Comparison of ENCODE assay signal across 12 mouse cellular contexts in the genomic region with DNA sequence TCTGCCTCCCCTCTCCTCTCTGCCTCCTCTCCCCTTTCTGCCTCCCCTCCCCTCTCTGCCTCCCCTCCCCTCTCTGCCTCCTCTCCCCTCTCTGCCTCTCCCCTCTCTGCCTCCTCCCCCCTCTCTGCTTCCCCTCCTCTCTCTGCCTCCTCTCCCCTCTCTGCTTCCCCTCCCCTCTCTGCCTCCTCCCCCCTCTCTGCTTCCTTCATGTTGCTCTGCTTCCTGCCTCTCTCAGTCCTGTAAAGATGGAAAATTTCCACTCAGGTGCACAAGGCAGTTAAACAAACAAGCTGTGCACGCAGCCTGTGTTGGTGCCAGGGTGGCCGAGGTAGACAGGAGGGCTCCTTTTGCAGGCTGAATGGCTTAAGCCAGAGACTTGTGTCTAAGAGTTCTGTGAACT. TPM values are rescaled to one million over a fixed set of nuclear protein-coding genes. Genes with fewer than 3 reads are reported as not detected.
DNase-seq lines count a peak whose midpoint lies in the region; ATAC-seq lines count a peak whose summit lies in the region.
"Had no signal": no experiment of that assay in that cellular context is flagged by ENCODE, and none has a peak within 500 bp of the region (broad histone marks: within the 10 kb centered on the region; RNA-seq: fewer than 3 reads in every experiment).

No protein-coding gene starts in this region.

- H3K4me1 ChIP-seq in forebrain, embryonic 14.5 days (ENCODE audit: control insufficient read depth, insufficient read depth, low read length): no peaks in the 10 kb centered on the region
- H3K4me1 ChIP-seq in forebrain, embryonic 16.5 days (replicated peaks; ENCODE audit: control insufficient read depth, insufficient read depth, low read length): no peaks in the 10 kb centered on the region
- H3K4me1 ChIP-seq in kidney, embryonic 16.5 days (ENCODE audit: insufficient read depth, low read length): peaks cover 35% of the 10 kb centered on the region
- H3K4me1 ChIP-seq in neural tube, embryonic 15.5 days: 0 out of 2 replicates have a peak, but pooled peaks cover 3% of the 10 kb centered on the region

- H3K36me3 ChIP-seq in forebrain, embryonic 14.5 days (ENCODE audit: control insufficient read depth, insufficient read depth, low read length): no peaks in the 10 kb centered on the region
- H3K36me3 ChIP-seq in forebrain, embryonic 16.5 days (ENCODE audit: control insufficient read depth, insufficient read depth): no peaks in the 10 kb centered on the region
- no peaks in the 10 kb centered on the region for H3K36me3 ChIP-seq in kidney, embryonic 16.5 days (ENCODE audit: insufficient read depth, low read length)
- no peaks in the 10 kb centered on the region for H3K36me3 ChIP-seq in neural tube, embryonic 15.5 days

- no peak overlapping the region for H3K9ac ChIP-seq in forebrain, embryonic 14.5 days (ENCODE audit: low read length)
- H3K9ac ChIP-seq in forebrain, embryonic 16.5 days (replicated peaks; ENCODE audit: low read depth, low read length): no peak overlapping the region
- no peak overlapping the region for H3K9ac ChIP-seq in kidney, embryonic 16.5 days (replicated peaks; ENCODE audit: low read length)
- H3K9ac ChIP-seq in neural tube, embryonic 15.5 days (replicated peaks): no peak overlapping the region

- no peak overlapping the region for H3K4me3 ChIP-seq in forebrain, embryonic 14.5 days (ENCODE audit: low read depth, low read length)
- no peak overlapping the region for H3K4me3 ChIP-seq in forebrain, embryonic 16.5 days (replicated peaks; ENCODE audit: low read length)
- H3K4me3 ChIP-seq in kidney, embryonic 16.5 days (ENCODE audit: low read length): no peak overlapping the region
- no peak overlapping the region for H3K4me3 ChIP-seq in neural tube, embryonic 15.5 days (replicated peaks)

- H3K27me3 ChIP-seq in forebrain, embryonic 14.5 days (replicated peaks; ENCODE audit: control insufficient read depth, insufficient read depth, low read length): no peaks in the 10 kb centered on the region
- no peaks in the 10 kb centered on the region for H3K27me3 ChIP-seq in forebrain, embryonic 16.5 days (replicated peaks; ENCODE audit: control insufficient read depth, insufficient read depth, low read length)
- H3K27me3 ChIP-seq in kidney, embryonic 16.5 days (ENCODE audit: insufficient read depth, low read length): no peaks in the 10 kb centered on the region
- H3K27me3 ChIP-seq in neural tube, embryonic 15.5 days (replicated peaks): no peaks in the 10 kb centered on the region

- no peak for ATAC-seq in forebrain, embryonic 14.5 days
- ATAC-seq in forebrain, embryonic 16.5 days: no peak
- peak; percentile 76 for ATAC-seq in kidney, embryonic 16.5 days (ENCODE audit: low FRiP score, low TSS enrichment)
- no peak for ATAC-seq in neural tube, embryonic 15.5 days (ENCODE audit: low FRiP score)
- ATAC-seq in erythroblast, adult 5-6 weeks (replicated peaks; ENCODE audit: low FRiP score, poor library complexity, severe bottlenecking): no peak

- DNase-seq in forebrain, embryonic 14.5 days (ENCODE audit: low spot score): peak; percentile 33
- DNase-seq in embryo, embryonic 11 days: peak; percentile 32
- DNase-seq in gastrocnemius, postnatal 4 days (ENCODE audit: low spot score in 2 of 2): no peak
- no peak for DNase-seq in T-cell, adult 2 months (ENCODE audit: low spot score)
- DNase-seq: cerebellum, adult 9-11 months had no signal

- H3K27ac ChIP-seq in forebrain, embryonic 14.5 days (ENCODE audit: low read depth, low read length): no peak overlapping the region
- H3K27ac ChIP-seq in forebrain, embryonic 16.5 days (ENCODE audit: low read length): no peak overlapping the region
- peak overlapping the region; percentile 84 for H3K27ac ChIP-seq in kidney, embryonic 16.5 days (ENCODE audit: low read length)
- 0 out of 2 replicates have a peak overlapping the region, but pooled peaks have one; percentile 51 for H3K27ac ChIP-seq in neural tube, embryonic 15.5 days (replicated peaks)

- H3K9me3 ChIP-seq in forebrain, embryonic 14.5 days (replicated peaks; ENCODE audit: control insufficient read depth, low read length): no peaks in the 10 kb centered on the region
- H3K9me3 ChIP-seq in forebrain, embryonic 16.5 days (ENCODE audit: control insufficient read depth, low read length): no peaks in the 10 kb centered on the region
- no peaks in the 10 kb centered on the region for H3K9me3 ChIP-seq in kidney, embryonic 16.5 days (ENCODE audit: low read length)
- no peaks in the 10 kb centered on the region for H3K9me3 ChIP-seq in neural tube, embryonic 15.5 days (replicated peaks)

- WGBS in forebrain, embryonic 14.5 days: 23% methylated on average over 2 of the region's 2 CpGs
- WGBS in forebrain, embryonic 16.5 days: 21% methylated on average over 2 of the region's 2 CpGs
- 5% methylated on average over 2 of the region's 2 CpGs for WGBS in kidney, embryonic 16.5 days
- 19% methylated on average over 2 of the region's 2 CpGs for WGBS in neural tube, embryonic 15.5 days

- H3K4me2 ChIP-seq in forebrain, embryonic 14.5 days (ENCODE audit: low read length): no peak overlapping the region
- no peak overlapping the region for H3K4me2 ChIP-seq in forebrain, embryonic 16.5 days (ENCODE audit: low read length)
- no peak overlapping the region for H3K4me2 ChIP-seq in kidney, embryonic 16.5 days (replicated peaks; ENCODE audit: low read depth, low read length)
- no peak overlapping the region for H3K4me2 ChIP-seq in neural tube, embryonic 15.5 days

RNA-seq across cellular contexts. Expression of a gene that starts 15.8 kb away (rescaled TPM):
- polyA plus RNA-seq in forebrain, embryonic 14.5 days (2014; fragmentation: Nextera tagmentation; extraction: Ambion mirVana): not detected in 2 replicates
- polyA plus RNA-seq in forebrain, embryonic 16.5 days (2015; fragmentation: Nextera tagmentation; extraction: Ambion mirVana): not detected in 2 replicates
- polyA plus RNA-seq in kidney, embryonic 16.5 days (2015; fragmentation: Nextera tagmentation; extraction: Ambion mirVana): 0.18 TPM in 1 of 2 replicates, not detected in the other
- not detected in 2 replicates for polyA plus RNA-seq in neural tube, embryonic 15.5 days (2015; fragmentation: Nextera tagmentation; extraction: Ambion mirVana)
- total RNA-seq in gastrocnemius, postnatal 4 days (2021): not detected
- total RNA-seq in erythroblast, adult 5-6 weeks (2015; ENCODE audit: low replicate concordance): not detected in 2 replicates
- not detected in 2 replicates for total RNA-seq in erythroblast, adult 5-6 weeks (2017; ENCODE audit: low replicate concordance)
- total RNA-seq: gastrocnemius, adult 18-20 months; left cerebral cortex, postnatal 14 days had no signal
- polyA plus RNA-seq: spleen, adult 2 months had no signal

RNA-seq across cellular contexts. Expression of a gene that starts 32.6 kb away (rescaled TPM):
- 2.6 and 3.0 TPM in 2 replicates for polyA plus RNA-seq in forebrain, embryonic 14.5 days (2014; fragmentation: Nextera tagmentation; extraction: Ambion mirVana)
- 2.4 and 3.2 TPM in 2 replicates for polyA plus RNA-seq in forebrain, embryonic 16.5 days (2015; fragmentation: Nextera tagmentation; extraction: Ambion mirVana)
- polyA plus RNA-seq in kidney, embryonic 16.5 days (2015; fragmentation: Nextera tagmentation; extraction: Ambion mirVana): 31.0 and 34.5 TPM in 2 replicates
- polyA plus RNA-seq in neural tube, embryonic 15.5 days (2015; fragmentation: Nextera tagmentation; extraction: Ambion mirVana): 2.3 and 3.4 TPM in 2 replicates
- total RNA-seq in gastrocnemius, postnatal 4 days (2021): 10 to 100 TPM in 1 of 2 experiments, 1 to 10 TPM in 1; 10.0 to 10.9 TPM
- 28.4 and 32.3 TPM in 2 replicates for total RNA-seq in erythroblast, adult 5-6 weeks (2015; ENCODE audit: low replicate concordance)
- 10.5 and 23.2 TPM in 2 replicates for total RNA-seq in erythroblast, adult 5-6 weeks (2017; ENCODE audit: low replicate concordance)

RNA-seq across cellular contexts. Expression of a gene that starts 44.6 kb away (rescaled TPM):
- 1.5 and 2.2 TPM in 2 replicates for polyA plus RNA-seq in forebrain, embryonic 14.5 days (2014; fragmentation: Nextera tagmentation; extraction: Ambion mirVana)
- 1.8 and 2.8 TPM in 2 replicates for polyA plus RNA-seq in forebrain, embryonic 16.5 days (2015; fragmentation: Nextera tagmentation; extraction: Ambion mirVana)
- polyA plus RNA-seq in kidney, embryonic 16.5 days (2015; fragmentation: Nextera tagmentation; extraction: Ambion mirVana): 8.3 and 9.0 TPM in 2 replicates
- 2.4 and 2.5 TPM in 2 replicates for polyA plus RNA-seq in neural tube, embryonic 15.5 days (2015; fragmentation: Nextera tagmentation; extraction: Ambion mirVana)
- 1 to 10 TPM; 4.2 to 5.4 TPM for total RNA-seq in gastrocnemius, postnatal 4 days (2021)
- total RNA-seq in erythroblast, adult 5-6 weeks (2015; ENCODE audit: low replicate concordance): not detected in 2 replicates
- total RNA-seq in erythroblast, adult 5-6 weeks (2017; ENCODE audit: low replicate concordance): not detected in 2 replicates

Comparison
In these comparisons a context has a peak if more than half of its experiments do, and no peak if none do; other contexts are left out.
1. DNase-seq: peak in forebrain, embryonic 14.5 days (single experiment) and embryo, embryonic 11 days (single experiment); none in gastrocnemius, postnatal 4 days (0 of 2) and T-cell, adult 2 months (single experiment).
2. H3K27ac ChIP-seq: peak in kidney, embryonic 16.5 days (single experiment) and neural tube, embryonic 15.5 days (single experiment); none in forebrain, embryonic 14.5 days (single experiment) and forebrain, embryonic 16.5 days (single experiment).